Mouse (Mus musculus): ENCODE data around the gene Fut2. TPM values are rescaled to one million over a fixed set of nuclear protein-coding genes. Genes with fewer than 3 reads are reported as not detected.

The Fut2 gene
- 0.01 TPM for polyA plus RNA-seq (2012; fragmentation: generic; extraction: Trizol)
- long read RNA-seq, experiment 1: 0 reads
- long read RNA-seq, experiment 2: 0 reads

GRCm38 (mm10) chr7:45666161-45666560, at the start of gene Fut2:
Fut2 (minus strand) TSS chr7:45666394.
- Histone ChIP-seq H3K36me3 (ENCODE audit: control insufficient read depth, insufficient read depth) (no peaks in the 10 kb centered on the region), H3K4me3 (ENCODE audit: insufficient read depth, poor library complexity, severe bottlenecking) (no peak within 1 kb of the TSS), H3ac (ENCODE audit: control insufficient read depth, insufficient read length, low read depth) (no peak within 1 kb of the TSS), H3K27me3 (ENCODE audit: control insufficient read depth, insufficient read depth, insufficient read length) (no peaks in the 10 kb centered on the region), H3K79me2 (ENCODE audit: control insufficient read depth, insufficient read depth) (no peaks in the 10 kb centered on the region), H3K79me3 (ENCODE audit: low read depth) (no peaks in the 10 kb centered on the region)
- TF ChIP-seq USF1 (IDR thresholded peaks at IDR 0.05; ENCODE audit: low read depth) (no peak), MAX (IDR thresholded peaks at IDR 0.05) (no peak), FOSL1 (IDR thresholded peaks at IDR 0.05; ENCODE audit: insufficient read depth, low read length, poor library complexity, severe bottlenecking) (no peak), CEBPB (IDR thresholded peaks at IDR 0.05; ENCODE audit: low read depth) (no peak), MYOG (IDR thresholded peaks at IDR 0.05; ENCODE audit: control insufficient read depth, extremely low read depth, insufficient read length) (no peak), CTCF (IDR thresholded peaks at IDR 0.05; ENCODE audit: control insufficient read depth, insufficient read depth, insufficient read length) (no peak), MYOD1 (IDR thresholded peaks at IDR 0.05; ENCODE audit: control insufficient read depth, insufficient read length, low read depth) (no peak)

DNA sequence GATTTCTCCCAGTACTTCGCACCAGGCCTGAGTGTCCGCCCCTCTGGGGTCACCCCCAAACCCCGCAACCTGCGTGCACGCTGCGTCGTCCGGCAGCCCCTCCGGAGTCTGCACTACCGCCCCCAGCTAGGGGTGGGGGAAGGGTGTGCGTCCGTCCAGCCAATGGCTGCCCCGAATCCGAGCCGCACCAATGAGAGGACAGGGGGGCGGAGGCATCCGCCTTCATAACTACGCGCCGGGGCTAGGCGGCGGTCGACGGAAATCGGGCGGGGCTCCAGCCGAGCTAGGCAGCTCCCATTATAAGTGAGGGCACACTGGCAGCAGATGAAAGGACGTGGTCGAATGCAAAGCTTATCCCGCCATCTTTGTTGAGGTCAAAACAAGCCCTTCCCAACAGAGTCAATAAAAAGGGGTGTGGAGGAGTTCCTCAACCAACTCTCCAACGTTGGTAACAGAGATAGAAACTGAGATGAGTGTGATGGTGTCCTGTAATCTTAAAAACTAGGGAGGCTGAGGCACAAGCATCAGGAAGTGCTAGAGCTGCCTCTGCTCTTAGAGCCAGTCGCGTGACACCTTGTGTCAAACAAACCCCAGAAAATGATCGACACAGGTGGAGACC, 49.0 kb upstream of the Fut2 start, which contains the start of gene Rpl18:
Rpl18 (plus strand) TSS at position 368 of the 619 bp plus-strand sequence.
- H3K79me3 ChIP-seq (ENCODE audit: low read depth): peaks cover 45% of the 10 kb centered on the region
- no peaks in the 10 kb centered on the region for H3K27me3 ChIP-seq (ENCODE audit: control insufficient read depth, insufficient read depth, insufficient read length)
- peak within 1 kb of the TSS; percentile 38 for H3K4me3 ChIP-seq (ENCODE audit: insufficient read depth, poor library complexity, severe bottlenecking)
- H3K79me2 ChIP-seq (ENCODE audit: control insufficient read depth, insufficient read depth): peaks cover 63% of the 10 kb centered on the region
- H3K36me3 ChIP-seq (ENCODE audit: control insufficient read depth, insufficient read depth): peaks cover 19% of the 10 kb centered on the region
- TF ChIP-seq CTCF (IDR thresholded peaks at IDR 0.05; ENCODE audit: control insufficient read depth, insufficient read depth, insufficient read length): no peak
- no peak for TF ChIP-seq USF1 (IDR thresholded peaks at IDR 0.05; ENCODE audit: low read depth)
- no peak for TF ChIP-seq FOSL1 (IDR thresholded peaks at IDR 0.05; ENCODE audit: insufficient read depth, low read length, poor library complexity, severe bottlenecking)
- TF ChIP-seq MYOG (IDR thresholded peaks at IDR 0.05; ENCODE audit: control insufficient read depth, extremely low read depth, insufficient read length): no peak
- H3ac ChIP-seq (ENCODE audit: control insufficient read depth, insufficient read length, low read depth): peak within 1 kb of the TSS; percentile 71

DNA sequence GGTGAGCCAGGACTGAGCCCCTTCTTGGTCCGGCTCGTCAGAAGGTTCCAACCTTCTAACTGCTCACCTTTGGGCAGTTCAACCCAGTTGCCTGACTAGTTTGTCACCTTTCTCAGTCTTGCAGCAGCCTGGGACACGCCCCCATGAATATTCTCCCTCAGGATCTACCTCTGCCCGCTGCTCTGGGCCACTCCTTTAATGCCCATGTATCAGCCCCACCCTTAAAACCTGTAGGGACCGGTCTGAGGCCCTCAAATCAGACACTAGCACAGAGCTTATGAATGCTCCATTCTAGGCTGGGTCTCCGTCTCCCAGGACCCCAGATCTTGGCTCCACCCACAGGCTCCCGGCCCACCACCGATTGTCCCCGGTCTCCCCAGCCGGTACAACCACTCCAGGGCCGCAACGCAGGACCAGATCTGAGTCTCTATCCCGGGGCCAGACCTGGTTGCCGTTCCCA, 48.5 kb upstream of the Fut2 start:
- Histone ChIP-seq H3K27me3 (ENCODE audit: control insufficient read depth, insufficient read depth, insufficient read length) (no peaks in the 10 kb centered on the region), H3K79me2 (ENCODE audit: control insufficient read depth, insufficient read depth) (peaks cover 58% of the 10 kb centered on the region), H3K4me3 (ENCODE audit: insufficient read depth, poor library complexity, severe bottlenecking) (peak overlapping the region; percentile 38), H3K36me3 (ENCODE audit: control insufficient read depth, insufficient read depth) (peaks cover 13% of the 10 kb centered on the region), H3K79me3 (ENCODE audit: low read depth) (peaks cover 41% of the 10 kb centered on the region), H3ac (ENCODE audit: control insufficient read depth, insufficient read length, low read depth) (peak overlapping the region; percentile 71)
- TF ChIP-seq CTCF (IDR thresholded peaks at IDR 0.05; ENCODE audit: control insufficient read depth, insufficient read depth, insufficient read length) (no peak), MAX (IDR thresholded peaks at IDR 0.05) (no peak), FOSL1 (IDR thresholded peaks at IDR 0.05; ENCODE audit: insufficient read depth, low read length, poor library complexity, severe bottlenecking) (no peak), USF1 (IDR thresholded peaks at IDR 0.05; ENCODE audit: low read depth) (no peak)

DNA sequence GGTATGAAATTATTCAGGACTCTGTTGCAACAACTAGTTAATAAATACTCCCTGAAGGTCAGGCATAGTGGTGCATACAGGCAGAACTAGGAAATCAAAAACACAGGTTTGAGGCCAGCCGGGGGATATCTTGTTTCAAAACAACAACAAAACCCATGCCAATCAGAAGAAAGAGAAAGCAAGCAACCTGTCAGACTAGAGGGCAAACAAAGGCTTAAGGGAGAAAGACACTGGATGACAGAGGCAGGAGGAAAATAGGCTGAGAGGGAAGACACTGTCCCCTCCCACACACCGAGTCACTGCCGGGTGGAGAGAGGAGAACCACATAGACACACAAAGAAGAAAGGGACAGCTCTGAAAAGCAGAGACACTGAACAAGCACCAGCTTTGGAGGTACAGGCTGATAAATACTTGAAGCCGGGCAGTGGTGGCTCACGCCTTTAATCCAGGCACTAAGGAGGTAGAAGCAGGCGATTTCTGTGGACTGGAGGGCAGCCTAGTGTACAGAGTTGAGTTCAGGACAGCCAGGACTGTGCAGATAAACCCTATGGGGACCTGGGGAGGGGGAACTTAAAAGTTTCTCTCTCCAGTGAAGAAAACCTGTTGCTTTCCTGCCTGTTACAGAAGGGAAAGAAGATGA, 47.8 kb upstream of the Fut2 start:
- H3K79me2 ChIP-seq (ENCODE audit: control insufficient read depth, insufficient read depth): peaks cover 51% of the 10 kb centered on the region
- no peak overlapping the region for H3ac ChIP-seq (ENCODE audit: control insufficient read depth, insufficient read length, low read depth)
- H3K79me3 ChIP-seq (ENCODE audit: low read depth): peaks cover 35% of the 10 kb centered on the region
- H3K36me3 ChIP-seq (ENCODE audit: control insufficient read depth, insufficient read depth): peaks cover 7% of the 10 kb centered on the region
- no peak for TF ChIP-seq CEBPB (IDR thresholded peaks at IDR 0.05; ENCODE audit: low read depth)
- TF ChIP-seq MAX (IDR thresholded peaks at IDR 0.05): no peak
- TF ChIP-seq MYOG (IDR thresholded peaks at IDR 0.05; ENCODE audit: control insufficient read depth, extremely low read depth, insufficient read length): no peak
- no peak for TF ChIP-seq MYOD1 (IDR thresholded peaks at IDR 0.05; ENCODE audit: control insufficient read depth, insufficient read length, low read depth)
- TF ChIP-seq CTCF (IDR thresholded peaks at IDR 0.05; ENCODE audit: control insufficient read depth, insufficient read depth, insufficient read length): no peak
- no peak for TF ChIP-seq USF1 (IDR thresholded peaks at IDR 0.05; ENCODE audit: low read depth)
- no peak for TF ChIP-seq FOSL1 (IDR thresholded peaks at IDR 0.05; ENCODE audit: insufficient read depth, low read length, poor library complexity, severe bottlenecking)
- H3K27me3 ChIP-seq (ENCODE audit: control insufficient read depth, insufficient read depth, insufficient read length): no peaks in the 10 kb centered on the region
- H3K4me3 ChIP-seq (ENCODE audit: insufficient read depth, poor library complexity, severe bottlenecking): no peak overlapping the region

DNA sequence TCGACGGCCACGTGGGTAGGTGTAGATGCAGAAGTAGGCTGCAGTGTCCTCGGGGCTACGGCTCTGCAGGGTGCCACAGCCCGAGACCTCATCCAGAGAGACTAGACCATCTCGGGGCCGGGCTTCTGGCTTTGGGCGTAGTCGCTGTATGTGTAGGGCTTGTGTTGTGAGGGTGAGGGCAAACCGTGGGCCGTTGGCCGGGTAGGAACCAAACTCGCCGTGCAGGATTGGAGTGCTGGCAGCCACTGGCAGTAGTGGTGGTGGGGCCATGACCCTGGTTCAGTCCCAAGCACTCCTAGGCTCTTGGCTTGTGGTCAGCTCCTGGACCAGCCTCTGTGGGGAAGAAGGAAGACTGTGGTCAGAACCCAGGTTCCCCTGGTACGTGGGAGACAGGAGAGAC, 47.2 kb upstream of the Fut2 start:
- Histone ChIP-seq H3K4me3 (ENCODE audit: insufficient read depth, poor library complexity, severe bottlenecking) (no peak overlapping the region), H3K27me3 (ENCODE audit: control insufficient read depth, insufficient read depth, insufficient read length) (no peaks in the 10 kb centered on the region)
- TF ChIP-seq MYOG (IDR thresholded peaks at IDR 0.05; ENCODE audit: control insufficient read depth, extremely low read depth, insufficient read length) (no peak), USF1 (IDR thresholded peaks at IDR 0.05; ENCODE audit: low read depth) (no peak), CEBPB (IDR thresholded peaks at IDR 0.05; ENCODE audit: low read depth) (no peak), FOSL1 (IDR thresholded peaks at IDR 0.05; ENCODE audit: insufficient read depth, low read length, poor library complexity, severe bottlenecking) (no peak), CTCF (IDR thresholded peaks at IDR 0.05; ENCODE audit: control insufficient read depth, insufficient read depth, insufficient read length) (no peak), MAX (IDR thresholded peaks at IDR 0.05) (no peak), MYOD1 (IDR thresholded peaks at IDR 0.05; ENCODE audit: control insufficient read depth, insufficient read length, low read depth) (no peak)

More for the DNA sequence above, 47.2 kb upstream of the Fut2 start:
- Histone ChIP-seq H3K36me3 (ENCODE audit: control insufficient read depth, insufficient read depth) (peaks cover under 1% of the 10 kb centered on the region), H3K79me2 (ENCODE audit: control insufficient read depth, insufficient read depth) (peaks cover 45% of the 10 kb centered on the region), H3K79me3 (ENCODE audit: low read depth) (peaks cover 29% of the 10 kb centered on the region), H3ac (ENCODE audit: control insufficient read depth, insufficient read length, low read depth) (no peak overlapping the region)

Data from C2C12 (cell line).